Mouse (Mus musculus) left cerebral cortex, postnatal 14 days (tissue): ENCODE results near the gene Pabpc4l. TPM values are rescaled to one million over a fixed set of nuclear protein-coding genes. Genes with fewer than 3 reads are reported as not detected.
A peak's percentile ranks its signal among the peaks of the same experiment; 100 is the strongest.
"Not testable (repeated sequence)": the region's sequence is repeated elsewhere in the genome, so short reads cannot be mapped to it uniquely, and the experiment has no call there.

Experiments used
- DNase-seq, 2 experiments: peaks; one replicate each; pipeline ENCODE4 v3.0.0; 2021 to 2022; ENCODE audit warnings: low spot score in 2 of 2, mixed read lengths in 1 of 2
- intact Hi-C: fragments of 180-260 bp; cut with DNase I; formaldehyde crosslinking; loops from one replicate; pipeline ENCODE4 v1.15.1; 2025
- long read RNA-seq, 2 experiments: library from polyadenylated mRNA; stranded (forward); transcript quantifications; one replicate each; pipeline ENCODE4 v2.0.0; 2021
- total RNA-seq, 2 experiments: library from RNA; stranded (reverse); gene quantifications; 2 replicates each; pipeline ENCODE4 v1.2.3; 2021

Gene Pabpc4l
- under 1 TPM; 0.40 to 0.87 TPM for total RNA-seq
- long read RNA-seq, experiment 1: 0 reads
- long read RNA-seq, experiment 2: 0 reads

DNA sequence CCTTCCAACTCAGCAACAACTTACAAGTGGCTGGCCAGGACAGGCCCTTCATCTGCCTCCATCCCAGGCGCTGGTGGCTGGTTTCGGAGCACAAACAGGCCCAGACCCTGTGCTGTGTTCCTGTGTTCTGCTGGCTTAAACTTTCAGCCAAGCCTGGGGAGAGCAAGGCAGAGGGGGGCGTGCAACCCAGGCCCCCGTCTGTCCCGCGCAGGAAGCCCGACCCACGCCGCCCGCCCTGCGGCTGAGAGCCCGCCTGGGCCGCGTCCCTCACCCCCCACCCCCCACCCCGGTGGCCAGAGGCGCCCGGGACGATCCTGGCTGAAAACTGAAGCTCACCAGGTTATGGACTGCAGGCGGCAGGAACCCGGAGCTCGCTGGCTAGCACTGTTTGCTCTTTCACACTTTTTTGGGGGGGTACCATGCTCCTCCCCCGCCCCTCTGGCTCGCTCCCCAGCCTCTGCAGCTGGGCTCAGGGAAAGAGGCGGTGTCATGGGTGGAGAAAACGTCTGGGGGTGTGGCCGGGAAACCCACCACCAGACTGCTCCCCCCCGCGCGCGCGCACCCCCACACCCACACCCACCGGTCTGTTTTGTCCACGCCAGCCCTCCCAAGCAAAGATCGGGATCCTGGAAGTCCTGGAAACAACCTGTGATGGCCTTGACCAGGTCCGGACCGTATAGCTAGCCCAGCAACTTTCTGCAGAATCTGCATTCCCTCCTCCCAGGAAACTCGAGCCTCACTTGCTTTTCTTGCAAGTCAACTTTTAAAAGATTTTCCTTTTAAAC, at the start of gene Pabpc4l:
Pabpc4l (minus strand) TSS at position 739 of the 785 bp plus-strand sequence.
- intact Hi-C loops: no loop called here
- DNase-seq: peak in 1 of 2 experiments; percentile 3

DNA sequence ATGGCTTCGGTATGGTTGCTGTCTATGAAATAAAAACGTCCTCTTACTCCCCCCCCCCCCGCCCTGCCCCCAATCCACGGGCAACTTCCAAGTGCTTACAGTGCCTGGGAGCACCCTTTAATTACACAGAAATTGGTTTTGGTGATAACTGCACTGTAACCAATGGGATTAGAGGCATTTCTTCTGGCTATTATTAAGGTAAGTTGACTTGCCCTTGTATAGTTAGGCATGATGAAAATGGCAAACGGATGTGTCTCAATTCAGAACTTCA, 42.9 kb upstream of the Pabpc4l start:
- intact Hi-C loops: no loop called here
- DNase-seq: no peak

DNA sequence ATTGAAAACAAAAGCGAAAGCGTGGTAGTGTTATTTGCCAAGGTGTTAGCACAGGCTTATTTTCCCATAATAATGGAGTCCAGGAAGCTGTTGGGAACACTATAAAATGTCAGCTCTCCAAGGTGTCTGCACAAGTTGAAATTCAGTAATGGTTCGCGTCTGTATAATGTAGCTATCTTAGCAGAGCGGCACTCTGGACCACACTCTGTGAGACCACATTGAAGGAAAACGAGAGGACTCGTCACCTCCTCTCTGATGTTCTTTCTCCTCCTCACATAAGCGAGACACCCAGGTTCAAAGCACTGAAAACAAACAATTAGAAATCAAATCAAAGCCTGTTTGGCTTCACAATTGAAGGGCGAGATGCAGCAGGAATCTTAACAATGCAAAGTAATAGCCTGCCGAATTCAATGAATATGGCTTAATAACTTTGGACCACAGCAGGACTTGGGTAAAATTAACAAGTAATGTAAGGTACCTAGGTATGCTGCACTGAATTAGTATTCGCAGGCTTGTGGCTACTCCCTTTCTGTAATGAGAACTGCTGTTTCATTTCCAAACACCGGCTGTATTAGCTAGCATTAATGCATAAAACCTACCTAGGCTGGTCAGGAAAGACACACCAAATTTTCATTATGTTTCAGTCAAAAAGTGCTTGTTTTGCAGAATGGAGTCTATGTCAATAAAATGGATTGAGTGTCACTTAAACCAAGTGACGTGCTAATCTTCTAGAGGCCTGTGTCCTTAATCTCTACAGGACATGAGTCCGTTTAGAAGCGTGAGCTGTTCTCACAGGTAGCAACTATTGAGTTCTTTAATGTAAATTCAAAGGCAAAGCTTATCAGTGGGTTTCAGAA, 42.3 kb upstream of the Pabpc4l start:
- intact Hi-C loops: no loop called here
- DNase-seq: no peak

DNA sequence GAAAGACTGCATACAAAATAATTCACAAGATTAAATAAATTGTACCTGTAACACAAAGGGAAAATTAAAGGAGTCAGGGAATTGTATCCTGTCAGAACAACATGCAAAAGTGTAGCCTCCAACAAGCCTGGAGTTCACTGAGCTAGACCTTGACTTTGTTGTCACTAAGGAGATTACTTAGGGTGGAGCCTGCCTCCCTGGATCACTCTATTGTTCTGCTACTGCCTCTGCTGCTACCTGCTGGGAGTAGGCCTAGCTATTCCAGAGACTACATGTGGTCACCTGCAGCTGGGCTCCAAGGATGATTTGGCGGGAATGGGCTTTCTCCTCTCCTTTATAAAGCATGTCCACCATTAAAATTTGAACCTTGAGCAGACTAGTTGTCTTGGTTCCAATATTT, 38.1 kb upstream of the Pabpc4l start:
- DNase-seq, intact Hi-C loops: not testable (repeated sequence)

DNA sequence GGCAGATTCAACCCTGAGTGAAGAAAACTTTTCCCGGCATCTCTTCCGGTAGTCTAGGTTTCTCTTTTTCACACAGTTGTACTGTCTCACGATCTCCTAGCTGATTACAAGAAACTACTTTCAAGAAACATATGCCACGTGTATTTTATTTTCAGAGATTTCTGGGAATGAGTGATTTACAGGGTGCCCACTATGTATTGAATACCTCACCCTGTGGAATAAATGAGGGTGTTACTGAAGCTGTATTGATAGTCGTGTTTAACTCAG, 180 bp upstream of the Pabpc4l start:
- DNase-seq: no peak
- intact Hi-C loops: no loop called here

DNA sequence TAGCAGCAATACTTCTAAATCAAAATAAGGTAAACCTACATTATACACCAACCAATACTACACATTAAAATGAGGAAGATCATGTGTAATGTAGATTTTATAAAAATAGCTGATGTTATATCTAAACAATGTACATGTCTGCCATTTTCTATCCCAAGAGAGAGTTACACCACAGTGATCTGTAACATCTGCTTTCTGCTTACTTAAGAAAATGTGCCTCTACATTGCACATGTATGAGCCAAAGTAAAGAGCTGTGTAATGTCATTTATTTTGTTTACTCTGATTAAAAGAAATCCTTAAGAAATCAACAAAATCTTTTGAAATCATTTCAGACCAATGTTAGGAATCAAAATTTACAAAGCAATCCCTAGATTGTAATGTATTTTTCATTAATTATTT, 16.6 kb downstream of the Pabpc4l start:
- DNase-seq: no peak
- intact Hi-C loops: no loop called here
